Mouse (Mus musculus): ENCODE data around the gene Prdm5.

Gene Prdm5

DNA sequence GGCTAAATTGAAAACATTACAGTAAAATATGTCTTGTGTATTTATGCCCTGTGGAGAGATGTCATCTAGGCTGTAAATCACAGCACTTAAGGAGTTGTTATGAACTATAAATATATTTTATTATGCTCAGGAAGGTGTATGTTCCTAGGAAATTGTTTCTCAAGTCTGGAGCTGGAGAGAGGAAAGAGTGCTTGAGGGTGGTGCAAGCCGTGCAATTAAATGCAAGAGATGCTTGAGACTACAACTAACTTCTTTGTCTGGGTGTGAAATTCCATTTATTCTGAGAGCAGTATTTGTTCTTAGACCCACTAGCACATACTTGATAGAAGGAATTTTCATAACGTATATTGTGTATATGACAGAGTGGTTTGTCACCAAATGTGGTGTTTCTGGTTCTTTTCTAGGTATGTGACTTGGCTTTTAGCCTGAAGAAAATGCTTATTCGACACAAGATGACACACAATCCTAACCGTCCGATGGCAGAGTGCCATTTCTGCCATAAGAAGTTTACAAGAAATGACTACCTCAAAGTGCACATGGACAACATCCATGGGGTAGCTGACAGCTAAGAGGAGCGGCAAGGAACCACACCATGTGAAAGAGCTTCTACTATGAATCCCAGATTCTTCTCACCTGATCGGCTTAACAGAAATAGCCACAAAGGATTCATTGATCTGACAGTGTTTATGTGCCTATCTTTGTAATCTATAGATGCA is 156.9 kb downstream of the Prdm5 start:
- DNase-seq: no peak

DNA sequence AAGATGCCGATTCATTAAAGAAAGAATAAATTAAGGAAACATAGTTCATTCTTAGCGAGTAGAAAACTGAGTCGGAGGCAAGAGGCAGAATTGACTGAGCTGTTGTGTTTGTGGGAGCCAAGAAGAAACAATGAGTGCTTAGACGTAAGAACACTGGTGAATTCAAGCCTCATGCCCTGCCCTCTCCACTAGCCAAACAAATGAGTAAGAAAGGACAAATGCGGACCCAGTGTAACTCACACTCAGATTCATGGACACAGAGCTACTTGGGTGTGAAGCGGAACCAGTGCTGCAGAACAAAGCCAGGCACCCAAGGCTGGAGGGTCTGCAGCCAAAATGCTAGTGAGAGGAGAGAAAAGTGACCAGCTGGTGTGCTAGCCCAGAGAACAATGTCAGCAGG is 171.7 kb downstream of the Prdm5 start:
- DNase-seq: no peak

DNA sequence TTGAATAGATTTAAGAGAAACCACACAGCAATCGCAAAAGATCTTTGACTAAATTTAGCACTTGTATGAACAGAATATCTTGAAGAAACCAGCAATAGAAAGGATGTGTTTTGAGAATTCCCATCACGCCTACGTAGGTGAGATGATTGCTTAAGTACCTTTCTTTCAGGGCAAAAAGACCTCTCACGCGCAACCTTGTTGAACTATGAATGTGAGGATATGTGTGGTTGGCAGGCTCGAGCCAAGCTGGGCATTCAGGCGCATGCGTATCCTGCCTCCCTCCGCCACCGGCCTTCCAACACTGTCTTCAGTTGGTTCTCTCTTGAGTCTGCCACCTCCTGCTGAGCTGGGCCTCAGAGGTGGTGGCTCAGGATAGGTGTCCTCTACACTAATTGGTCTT is 173.5 kb downstream of the Prdm5 start, which contains the start of gene 4930544G11Rik:
Gene 4930544G11Rik (plus strand): TSS at position 301 of the 400 bp plus-strand sequence.
- no peak for DNase-seq

DNA sequence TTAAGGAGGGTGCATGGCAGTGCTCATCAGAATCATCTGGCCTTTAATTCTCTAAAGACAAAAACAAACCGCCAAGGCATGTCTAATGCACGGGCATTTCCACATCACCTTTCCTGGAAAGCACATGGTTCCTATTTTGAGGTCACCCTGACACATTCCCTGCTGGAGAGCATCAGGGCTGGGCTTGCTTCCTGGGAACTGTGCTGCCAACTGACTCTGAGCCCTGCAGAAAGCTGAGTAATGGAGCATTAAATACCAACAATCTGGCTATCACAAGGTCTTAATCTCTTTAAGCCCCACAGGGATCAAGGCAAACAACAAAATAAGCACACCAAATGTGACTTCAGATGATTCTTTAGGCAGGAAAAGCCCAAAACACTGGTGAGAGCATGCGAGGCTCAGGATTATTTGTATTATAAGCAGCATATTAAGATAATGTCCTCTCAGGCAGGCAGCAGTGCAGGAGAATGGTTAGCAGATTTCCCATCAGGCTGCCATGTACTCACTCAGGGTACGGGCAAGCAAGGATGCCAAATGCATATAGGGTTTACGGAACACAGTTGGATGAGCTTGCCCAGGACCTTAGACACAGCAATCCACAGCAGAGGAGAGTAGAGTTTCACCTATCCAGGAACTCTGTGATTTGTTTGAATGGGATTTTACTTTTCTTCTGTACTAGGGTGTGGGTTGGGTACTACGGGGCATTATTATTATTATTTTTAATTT is 190.8 kb downstream of the Prdm5 start:
- DNase-seq: no peak

GRCm38 (mm10) chr6:65970410-65970809 is 191.6 kb downstream of the Prdm5 start:
- DNase-seq: no peak
